Mouse (Mus musculus) liver, postnatal 0 days (tissue): Measurements from ENCODE around the gene Odf3b. TPM values are rescaled to one million over a fixed set of nuclear protein-coding genes. Genes with fewer than 3 reads are reported as not detected.
A peak's percentile ranks its signal among the peaks of the same experiment; 100 is the strongest.

Experiments
- ATAC-seq: fragments of 200-750 bp; cut with Nextera tagmentation; 2 replicates; pipeline ENCODE4 v1.8.0; 2017; ENCODE audit warnings: mild to moderate bottlenecking, moderate library complexity
- DNase-seq: peaks from one replicate; pipeline ENCODE4 v3.0.0-alpha.2; 2016
- H3K27ac ChIP-seq: fragments of 300-500 bp; sonication (generic); 2 replicates; pipeline ENCODE4 v1.5.1; 2014; ENCODE audit warnings: antibody characterized with exemption, moderate library complexity, mild to moderate bottlenecking, low read depth
- H3K27me3 ChIP-seq: fragments of 300-500 bp; sonication (generic); 2 replicates; pipeline ENCODE4 v1.6.1; 2014; ENCODE audit warnings: low read length, control low read depth, mixed read lengths; ENCODE audit not compliant: insufficient read depth
- H3K36me3 ChIP-seq: fragments of 300-500 bp; sonication (generic); replicated peaks from 2 replicates; pipeline ENCODE4 v1.6.1; 2014; ENCODE audit warnings: mild to moderate bottlenecking, control low read depth, low read length, moderate library complexity, mixed read lengths; ENCODE audit not compliant: insufficient read depth
- H3K4me1 ChIP-seq: fragments of 300-500 bp; sonication (generic); 2 replicates; pipeline ENCODE4 v1.6.1; 2014; ENCODE audit warnings: antibody characterized with exemption, mild to moderate bottlenecking, control low read depth; ENCODE audit not compliant: insufficient read depth
- H3K4me2 ChIP-seq: fragments of 300-500 bp; sonication (generic); 2 replicates; pipeline ENCODE4 v1.6.1; 2014; ENCODE audit warnings: low read depth, mild to moderate bottlenecking, low read length, moderate library complexity, mixed read lengths
- H3K4me3 ChIP-seq: fragments of 300-500 bp; sonication (generic); 2 replicates; pipeline ENCODE4 v1.5.1; 2014; ENCODE audit warnings: low read depth, low read length
- H3K9ac ChIP-seq: fragments of 300-500 bp; sonication (generic); replicated peaks from 2 replicates; pipeline ENCODE4 v1.6.1; 2014; ENCODE audit warnings: mild to moderate bottlenecking, moderate library complexity
- H3K9me3 ChIP-seq: fragments of 300-500 bp; sonication (generic); 2 replicates; pipeline ENCODE4 v1.6.1; 2016; ENCODE audit warnings: mild to moderate bottlenecking, control low read depth, low read length, mixed read lengths
- CTCF ChIP-seq: sonication (generic); IDR thresholded peaks from 2 replicates; pipeline ENCODE4 v1.5.1; 2016; ENCODE audit warnings: antibody characterized with exemption, low read depth
- EP300 ChIP-seq: IDR thresholded peaks from 2 replicates; pipeline ENCODE4 v1.6.1; 2016; ENCODE audit warnings: antibody characterized with exemption, low read depth, mild to moderate bottlenecking
- WGBS: fragments of 180-500 bp; shearing (Covaris S2); extraction: QIAGEN DNeasy Blood & Tissue Kit; methylation state at CpG from one replicate; pipeline ENCODE4 v1.1.7; 2014; ENCODE audit not compliant: insufficient replicate concordance; 5-methylcytosine and 5-hydroxymethylcytosine counted together
- polyA plus RNA-seq: library from polyadenylated mRNA; unstranded; fragments of >200 nt; fragmentation: Nextera tagmentation; extraction: Ambion mirVana; gene quantifications from 2 replicates; pipeline ENCODE4 v1.2.1, GENCODE M21; 2015

The Odf3b gene
- polyA plus RNA-seq, 1 experiment from 2014 or later = 1.8 TPM

DNA sequence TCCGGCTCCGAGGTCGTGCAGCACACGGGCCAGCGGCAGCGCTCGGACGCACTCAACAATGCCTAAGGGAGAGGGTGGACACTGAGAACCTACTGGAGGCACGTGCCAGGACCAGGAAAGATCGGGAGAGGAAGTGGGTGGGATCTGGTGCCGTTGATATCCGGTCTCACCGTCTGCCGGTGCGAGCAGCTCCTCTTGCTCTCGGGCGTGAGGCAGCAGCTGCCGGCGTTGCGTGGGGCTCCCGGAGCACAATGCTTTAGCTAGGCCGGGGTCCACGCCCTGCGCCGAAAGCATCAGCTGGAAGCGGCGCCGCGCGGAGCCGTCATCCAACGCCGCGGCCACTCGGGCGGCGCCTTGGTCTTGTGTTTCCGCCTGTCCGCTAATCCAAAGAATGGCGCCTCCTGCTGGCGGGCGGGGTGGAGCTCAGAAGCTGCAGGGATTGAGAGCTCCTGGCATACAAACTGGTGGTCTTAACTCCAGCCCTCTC lies 5.3 kb downstream of the Odf3b start, which contains the start of gene Sco2:
Sco2 (minus strand) TSS at position 85 of the 487 bp plus-strand sequence.
- under 1% methylated on average over 40 of the region's 42 CpGs for WGBS

GRCm38 (mm10) chr15:89373027-89373761 lies 5.9 kb downstream of the Odf3b start:
- Histone ChIP-seq H3K27ac (peak overlapping the region; percentile 97), H3K4me2 (peak overlapping the region; percentile 94), H3K9ac (peak overlapping the region; percentile 76), H3K4me1 (peaks cover 19% of the 10 kb centered on the region), H3K27me3 (peaks cover 16% of the 10 kb centered on the region), H3K36me3 (peaks cover 41% of the 10 kb centered on the region), H3K9me3 (no peaks in the 10 kb centered on the region), H3K4me3 (peak overlapping the region; percentile 84)
- ATAC-seq (peak; percentile 80), DNase-seq (peak; percentile 91)
- WGBS = 1% methylated on average over 35 of the region's 35 CpGs
- TF ChIP-seq EP300 (no peak), CTCF (peak; percentile 87)

More for the DNA sequence above, 5.3 kb downstream of the Odf3b start, which contains the start of gene Sco2:
- Histone ChIP-seq H3K4me2 (peak within 1 kb of the TSS; percentile 94), H3K9me3 (no peaks in the 10 kb centered on the region), H3K27ac (peak within 1 kb of the TSS; percentile 97), H3K9ac (peak within 1 kb of the TSS; percentile 76), H3K36me3 (peaks cover 35% of the 10 kb centered on the region), H3K4me3 (peak within 1 kb of the TSS; percentile 84), H3K27me3 (peaks cover 22% of the 10 kb centered on the region), H3K4me1 (peaks cover 25% of the 10 kb centered on the region)
- TF ChIP-seq CTCF (peak; percentile 94), EP300 (no peak)
- DNase-seq (peak; percentile 96), ATAC-seq (peak; percentile 71)

DNA sequence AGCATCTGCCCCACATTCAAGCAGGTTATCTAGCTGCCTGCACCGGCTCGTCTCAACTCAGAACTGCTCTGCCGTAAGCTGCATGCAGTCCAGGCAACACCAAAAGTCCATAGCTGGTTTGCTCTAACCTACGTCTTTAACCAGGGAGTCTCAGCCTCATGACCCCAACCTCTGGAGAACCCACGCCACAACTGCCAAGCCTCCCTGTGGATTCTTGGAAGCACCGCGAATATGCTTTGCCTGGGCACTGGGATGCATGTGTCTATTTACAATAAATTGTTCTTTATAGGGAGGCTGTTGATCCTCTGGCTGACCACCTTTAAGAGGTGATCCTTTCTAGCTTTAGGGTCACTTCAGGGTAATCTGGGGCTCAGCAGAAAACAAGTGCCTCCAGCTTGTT lies 6.5 kb downstream of the Odf3b start:
- H3K4me3 ChIP-seq = peak overlapping the region; percentile 84
- H3K27ac ChIP-seq = peak overlapping the region; percentile 97
- H3K4me2 ChIP-seq = peak overlapping the region; percentile 94
- ATAC-seq = no peak
- H3K4me1 ChIP-seq = peaks cover 16% of the 10 kb centered on the region
- peaks cover 9% of the 10 kb centered on the region for H3K27me3 ChIP-seq
- DNase-seq = no peak
- H3K9me3 ChIP-seq = no peaks in the 10 kb centered on the region
- peak overlapping the region; percentile 76 for H3K9ac ChIP-seq
- TF ChIP-seq EP300 (no peak), CTCF (no peak)
- H3K36me3 ChIP-seq = peaks cover 48% of the 10 kb centered on the region
- WGBS = 83% methylated on average over 7 of the region's 7 CpGs

- no peak for ATAC-seq
- no peak for TF ChIP-seq EP300
- no peak for TF ChIP-seq CTCF
- peaks cover 52% of the 10 kb centered on the region for H3K36me3 ChIP-seq
Measured at GRCm38 (mm10) chr15:89372068-89372467, 7.0 kb downstream of the Odf3b start.

GRCm38 (mm10) chr15:89365141-89365551 lies 13.9 kb downstream of the Odf3b start:
- Histone ChIP-seq H3K27ac (no peak overlapping the region), H3K36me3 (peaks cover 96% of the 10 kb centered on the region), H3K9me3 (no peaks in the 10 kb centered on the region), H3K9ac (no peak overlapping the region), H3K4me2 (no peak overlapping the region), H3K4me1 (no peaks in the 10 kb centered on the region), H3K4me3 (no peak overlapping the region), H3K27me3 (no peaks in the 10 kb centered on the region)
- 96% methylated on average over 4 of the region's 4 CpGs for WGBS
- ATAC-seq (no peak), DNase-seq (no peak)
- TF ChIP-seq CTCF (no peak), EP300 (no peak)

More at GRCm38 (mm10) chr15:89372068-89372467, 7.0 kb downstream of the Odf3b start:
- no peak overlapping the region for H3K4me2 ChIP-seq
- H3K27me3 ChIP-seq = 0 out of 2 replicates have a peak, but pooled peaks cover 5% of the 10 kb centered on the region
- no peak for DNase-seq
- no peak overlapping the region for H3K4me3 ChIP-seq
- no peak overlapping the region for H3K27ac ChIP-seq
- no peak overlapping the region for H3K9ac ChIP-seq
- H3K9me3 ChIP-seq = no peaks in the 10 kb centered on the region
- H3K4me1 ChIP-seq = peaks cover 13% of the 10 kb centered on the region
- 83% methylated on average over 13 of the region's 13 CpGs for WGBS

DNA sequence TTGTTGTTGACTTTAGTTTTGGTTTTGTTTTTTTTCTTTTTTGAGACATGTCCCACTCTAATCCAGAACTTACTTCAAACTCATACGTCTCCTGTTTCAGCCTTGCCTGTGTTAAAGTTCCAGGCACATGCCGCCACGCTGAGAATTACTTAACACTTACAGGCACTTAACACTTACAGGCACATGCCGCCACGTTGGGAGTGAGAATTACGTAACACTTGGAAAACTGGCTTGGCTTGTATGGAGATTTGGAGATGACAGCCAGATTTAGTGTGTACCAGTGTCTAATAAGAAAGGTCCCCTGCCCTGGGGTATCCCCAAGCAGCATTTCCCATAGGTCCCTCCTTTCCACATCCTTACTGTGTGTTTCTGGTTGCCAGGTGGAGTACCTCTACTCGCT lies 16.0 kb downstream of the Odf3b start:
- 86% methylated on average over 7 of the region's 7 CpGs for WGBS
- no peak overlapping the region for H3K4me3 ChIP-seq
- no peaks in the 10 kb centered on the region for H3K4me1 ChIP-seq
- DNase-seq (peak; percentile 8), ATAC-seq (no peak)
- TF ChIP-seq EP300 (no peak), CTCF (no peak)
- H3K9me3 ChIP-seq = no peaks in the 10 kb centered on the region
- no peak overlapping the region for H3K27ac ChIP-seq
- no peak overlapping the region for H3K4me2 ChIP-seq
- no peak overlapping the region for H3K9ac ChIP-seq
- H3K27me3 ChIP-seq = no peaks in the 10 kb centered on the region
- peaks cover 78% of the 10 kb centered on the region for H3K36me3 ChIP-seq
